Mouse (Mus musculus) kidney, adult 2 months (tissue): Measurements from ENCODE around the gene Dnm2.

Source experiments
- CTCF ChIP-seq: fragments of 200-500 bp; conservative IDR thresholded peaks from 2 replicates; pipeline ENCODE4 v1.5.1; 2011; ENCODE audit warnings: low read depth, mild to moderate bottlenecking, control low read depth, low read length, moderate library complexity, mixed read lengths; ENCODE audit not compliant: insufficient read depth, insufficient read length
- POLR2A ChIP-seq: fragments of 200-500 bp; IDR thresholded peaks from one replicate; pipeline ENCODE4 v1.6.1; 2011; ENCODE audit warnings: low read depth, low read length, control low read depth

DNA sequence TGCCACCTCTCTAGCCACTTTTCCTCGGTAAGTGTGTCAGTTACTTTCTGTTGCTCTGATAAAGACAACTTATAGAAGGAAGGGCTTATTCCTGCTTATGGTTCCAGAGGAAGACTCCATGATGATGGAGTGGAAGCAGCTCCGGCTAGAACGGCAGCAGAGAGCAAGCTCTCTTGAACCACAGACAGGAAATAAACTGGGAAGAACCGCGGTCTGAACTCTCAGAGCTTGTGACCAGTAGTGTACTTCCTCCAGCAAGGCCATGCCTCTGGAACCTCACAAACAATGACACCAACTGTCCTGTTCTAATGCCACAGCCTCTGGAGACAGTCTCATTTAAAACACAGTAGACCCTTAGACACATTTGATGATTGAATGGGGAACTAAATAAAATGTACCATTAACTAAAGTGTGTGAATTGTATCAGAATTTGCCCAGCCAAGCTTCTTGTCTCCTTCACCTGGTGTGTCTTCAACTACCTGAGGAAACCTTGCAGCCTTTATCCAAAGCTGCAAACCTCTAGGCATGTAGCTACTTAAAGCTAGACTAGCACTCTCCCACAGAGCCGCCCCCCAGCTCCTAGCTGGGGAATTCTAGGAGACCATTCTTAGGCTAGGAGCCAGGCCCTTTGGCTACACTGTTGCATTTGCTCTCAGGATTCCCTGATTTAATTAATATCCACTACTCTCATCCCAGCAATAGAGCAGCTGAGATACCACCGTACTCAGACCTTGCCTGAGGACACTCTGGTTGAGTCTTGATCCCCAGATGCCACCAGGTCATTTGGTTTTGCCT, 100.6 kb downstream of the Dnm2 start:
- TF ChIP-seq CTCF (no peak), POLR2A (no peak)
